9 mouse cellular contexts compared by ENCODE assay signal in genomic region chr9:48740732-48741255, GRCm38 (mm10).
A peak's percentile ranks its signal among the peaks of the same experiment; 100 is the strongest.
DNase-seq lines count a peak whose midpoint lies in the region; ATAC-seq lines count a peak whose summit lies in the region.
"Had no signal": no experiment of that assay in that cellular context is flagged by ENCODE, and none has a peak within 500 bp of the region (broad histone marks: within the 10 kb centered on the region; RNA-seq: fewer than 3 reads in every experiment).

No protein-coding gene starts in this region.

- no peaks in the 10 kb centered on the region for H3K9me3 ChIP-seq in limb, embryonic 12.5 days
- no peaks in the 10 kb centered on the region for H3K9me3 ChIP-seq in limb, embryonic 10.5 days (replicated peaks)
- no peaks in the 10 kb centered on the region for H3K9me3 ChIP-seq in forebrain, embryonic 16.5 days (ENCODE audit: control insufficient read depth, low read length)
- H3K9me3 ChIP-seq in neural tube, embryonic 14.5 days (ENCODE audit: control insufficient read depth, low read length) = no peaks in the 10 kb centered on the region

- no peak overlapping the region for H3K4me3 ChIP-seq in limb, embryonic 12.5 days (replicated peaks)
- H3K4me3 ChIP-seq in limb, embryonic 10.5 days = no peak overlapping the region
- no peak overlapping the region for H3K4me3 ChIP-seq in forebrain, embryonic 16.5 days (replicated peaks; ENCODE audit: low read length)
- no peak overlapping the region for H3K4me3 ChIP-seq in neural tube, embryonic 14.5 days (ENCODE audit: low read depth, low read length)

- WGBS in limb, embryonic 12.5 days = 67% methylated on average over 4 of the region's 4 CpGs
- WGBS in limb, embryonic 10.5 days = 79% methylated on average over 4 of the region's 4 CpGs
- 77% methylated on average over 4 of the region's 4 CpGs for WGBS in forebrain, embryonic 16.5 days
- 81% methylated on average over 4 of the region's 4 CpGs for WGBS in neural tube, embryonic 14.5 days

- no peak overlapping the region for H3K9ac ChIP-seq in limb, embryonic 12.5 days (replicated peaks)
- no peak overlapping the region for H3K9ac ChIP-seq in forebrain, embryonic 16.5 days (replicated peaks; ENCODE audit: low read depth, low read length)
- H3K9ac ChIP-seq in neural tube, embryonic 14.5 days (replicated peaks; ENCODE audit: low read depth, low read length) = no peak overlapping the region

- peaks cover 19% of the 10 kb centered on the region for H3K27me3 ChIP-seq in limb, embryonic 12.5 days
- H3K27me3 ChIP-seq in limb, embryonic 10.5 days (ENCODE audit: low read depth, poor library complexity, severe bottlenecking) = peaks cover 8% of the 10 kb centered on the region; the same call in 1 of the 2 replicates
- peaks cover 2% of the 10 kb centered on the region; the same call in 1 of the 2 replicates for H3K27me3 ChIP-seq in forebrain, embryonic 16.5 days (replicated peaks; ENCODE audit: control insufficient read depth, insufficient read depth, low read length)
- no peaks in the 10 kb centered on the region for H3K27me3 ChIP-seq in neural tube, embryonic 14.5 days (ENCODE audit: control insufficient read depth, insufficient read depth, low read length)
- H3K27me3 ChIP-seq: CH12.LX had no signal

- no peaks in the 10 kb centered on the region for H3K36me3 ChIP-seq in limb, embryonic 12.5 days
- H3K36me3 ChIP-seq in limb, embryonic 10.5 days = peaks cover 19% of the 10 kb centered on the region
- no peaks in the 10 kb centered on the region for H3K36me3 ChIP-seq in forebrain, embryonic 16.5 days (ENCODE audit: control insufficient read depth, insufficient read depth)
- no peaks in the 10 kb centered on the region for H3K36me3 ChIP-seq in neural tube, embryonic 14.5 days (ENCODE audit: control insufficient read depth, insufficient read depth, low read length)

- 0 out of 2 replicates have a peak overlapping the region, but pooled peaks have one; percentile 69 for H3K27ac ChIP-seq in limb, embryonic 12.5 days
- no peak overlapping the region for H3K27ac ChIP-seq in limb, embryonic 10.5 days
- H3K27ac ChIP-seq in forebrain, embryonic 16.5 days (ENCODE audit: low read length) = peak overlapping the region; percentile 73
- peak overlapping the region; percentile 64 for H3K27ac ChIP-seq in neural tube, embryonic 14.5 days (ENCODE audit: low read depth, low read length)

- no peak for ATAC-seq in limb, embryonic 12.5 days (ENCODE audit: insufficient number of reproducible peaks, insufficient read depth, low FRiP score, low TSS enrichment, low read depth)
- no peak for ATAC-seq in forebrain, embryonic 16.5 days
- no peak for ATAC-seq in neural tube, embryonic 14.5 days (ENCODE audit: low read depth)

- peaks cover 52% of the 10 kb centered on the region for H3K4me1 ChIP-seq in limb, embryonic 12.5 days (replicated peaks)
- peaks cover 65% of the 10 kb centered on the region for H3K4me1 ChIP-seq in limb, embryonic 10.5 days
- H3K4me1 ChIP-seq in forebrain, embryonic 16.5 days (replicated peaks; ENCODE audit: control insufficient read depth, insufficient read depth, low read length) = peaks cover 49% of the 10 kb centered on the region
- peaks cover 44% of the 10 kb centered on the region for H3K4me1 ChIP-seq in neural tube, embryonic 14.5 days (ENCODE audit: control insufficient read depth, insufficient read depth, low read length)

- no peak overlapping the region for H3K4me2 ChIP-seq in limb, embryonic 12.5 days
- H3K4me2 ChIP-seq in forebrain, embryonic 16.5 days (ENCODE audit: low read length) = no peak overlapping the region
- H3K4me2 ChIP-seq in neural tube, embryonic 14.5 days (ENCODE audit: low read depth, low read length) = no peak overlapping the region

- DNase-seq in heart, adult 11 months = peak; percentile 94
- no peak for DNase-seq in heart, postnatal 4 days
- DNase-seq in limb, embryonic 10.5 days (ENCODE audit: low spot score) = no peak
- no peak for DNase-seq in spleen, postnatal 36 days (ENCODE audit: low spot score in 2 of 2)
- DNase-seq in gastrocnemius, adult 18-20 months (ENCODE audit: low spot score) = no peak
